Mouse (Mus musculus): ENCODE measurements around the gene Prkg1. TPM values are rescaled to one million over a fixed set of nuclear protein-coding genes. Genes with fewer than 3 reads are reported as not detected.

The Prkg1 gene
- polyA plus RNA-seq, 1 experiment from 2014 or later: 3.2 TPM

- ATAC-seq: no peak
- WGBS: 62% methylated on average over 9 of the region's 9 CpGs
- H3K9me3 ChIP-seq (ENCODE audit: control insufficient read depth, low read length): no peaks in the 10 kb centered on the region
- H3K36me3 ChIP-seq (ENCODE audit: control insufficient read depth, insufficient read depth): no peaks in the 10 kb centered on the region
- no peaks in the 10 kb centered on the region for H3K27me3 ChIP-seq (replicated peaks; ENCODE audit: control insufficient read depth, insufficient read depth, low read length)
- no peak overlapping the region for H3K9ac ChIP-seq (replicated peaks; ENCODE audit: low read depth, low read length)
- no peak overlapping the region for H3K4me2 ChIP-seq (ENCODE audit: low read length)
- no peak overlapping the region for H3K27ac ChIP-seq (ENCODE audit: low read length)
- no peak overlapping the region for H3K4me3 ChIP-seq (replicated peaks; ENCODE audit: low read length)
- H3K4me1 ChIP-seq (replicated peaks; ENCODE audit: control insufficient read depth, insufficient read depth, low read length): peaks cover 3% of the 10 kb centered on the region; the same call in 1 of the 2 replicates
Observed at GRCm38 (mm10) chr19:31754642-31755287, 10.1 kb downstream of the Prkg1 start.

DNA sequence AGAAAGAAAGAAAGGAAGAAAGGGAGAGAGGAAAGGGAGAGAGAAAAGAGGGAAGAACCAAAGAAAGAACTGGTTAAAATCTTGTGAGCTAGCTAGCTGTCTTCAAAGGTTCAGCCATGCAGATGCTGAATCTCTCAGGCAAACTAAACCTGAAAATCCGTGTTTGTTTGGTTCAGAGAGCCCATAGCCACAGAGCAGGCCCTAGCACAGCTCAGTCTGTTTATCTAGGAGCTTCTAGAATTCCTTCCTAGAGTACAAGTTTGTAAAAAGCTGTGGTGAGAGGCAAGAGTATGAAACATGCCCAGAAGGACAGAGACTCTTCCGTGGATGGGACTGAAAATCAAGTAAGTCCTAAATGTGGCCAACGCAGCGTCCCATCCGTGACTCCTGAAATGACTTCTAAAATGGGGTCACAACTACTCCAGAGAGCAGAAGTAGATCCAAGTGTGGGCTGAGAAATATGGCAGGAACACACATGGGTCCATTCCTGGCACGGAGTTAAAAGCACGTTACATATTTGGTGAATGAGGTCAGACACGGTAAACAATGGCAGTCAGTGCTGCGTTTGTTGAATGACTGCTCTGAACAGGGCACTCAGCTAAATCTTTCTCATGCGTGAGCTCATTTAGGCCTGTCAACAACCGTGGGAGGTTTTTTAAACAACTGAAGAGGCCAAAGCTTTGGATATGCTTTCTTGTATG is 13.7 kb downstream of the Prkg1 start:
- peaks cover 3% of the 10 kb centered on the region; the same call in 1 of the 2 replicates for H3K4me1 ChIP-seq (replicated peaks; ENCODE audit: control insufficient read depth, insufficient read depth, low read length)
- H3K36me3 ChIP-seq (ENCODE audit: control insufficient read depth, insufficient read depth): no peaks in the 10 kb centered on the region
- no peak overlapping the region for H3K9ac ChIP-seq (replicated peaks; ENCODE audit: low read depth, low read length)

GRCm38 (mm10) chr19:31746635-31747034 is 18.2 kb downstream of the Prkg1 start:
- Histone ChIP-seq H3K4me1 (replicated peaks; ENCODE audit: control insufficient read depth, insufficient read depth, low read length) (peaks cover 3% of the 10 kb centered on the region; the same call in 1 of the 2 replicates), H3K4me3 (replicated peaks; ENCODE audit: low read length) (no peak overlapping the region), H3K4me2 (ENCODE audit: low read length) (no peak overlapping the region), H3K27me3 (replicated peaks; ENCODE audit: control insufficient read depth, insufficient read depth, low read length) (no peaks in the 10 kb centered on the region), H3K27ac (ENCODE audit: low read length) (no peak overlapping the region), H3K9me3 (ENCODE audit: control insufficient read depth, low read length) (no peaks in the 10 kb centered on the region), H3K36me3 (ENCODE audit: control insufficient read depth, insufficient read depth) (no peaks in the 10 kb centered on the region), H3K9ac (replicated peaks; ENCODE audit: low read depth, low read length) (no peak overlapping the region)
- WGBS: 11% methylated on average over 2 of the region's 2 CpGs
- no peak for ATAC-seq

More for the DNA sequence above, 13.7 kb downstream of the Prkg1 start:
- 30% methylated on average over 11 of the region's 11 CpGs for WGBS
- no peaks in the 10 kb centered on the region for H3K9me3 ChIP-seq (ENCODE audit: control insufficient read depth, low read length)
- H3K4me3 ChIP-seq (replicated peaks; ENCODE audit: low read length): no peak overlapping the region
- H3K4me2 ChIP-seq (ENCODE audit: low read length): no peak overlapping the region
- peak; percentile 47; the same call in 1 of the 2 replicates for ATAC-seq
- no peak overlapping the region for H3K27ac ChIP-seq (ENCODE audit: low read length)
- H3K27me3 ChIP-seq (replicated peaks; ENCODE audit: control insufficient read depth, insufficient read depth, low read length): no peaks in the 10 kb centered on the region

DNA sequence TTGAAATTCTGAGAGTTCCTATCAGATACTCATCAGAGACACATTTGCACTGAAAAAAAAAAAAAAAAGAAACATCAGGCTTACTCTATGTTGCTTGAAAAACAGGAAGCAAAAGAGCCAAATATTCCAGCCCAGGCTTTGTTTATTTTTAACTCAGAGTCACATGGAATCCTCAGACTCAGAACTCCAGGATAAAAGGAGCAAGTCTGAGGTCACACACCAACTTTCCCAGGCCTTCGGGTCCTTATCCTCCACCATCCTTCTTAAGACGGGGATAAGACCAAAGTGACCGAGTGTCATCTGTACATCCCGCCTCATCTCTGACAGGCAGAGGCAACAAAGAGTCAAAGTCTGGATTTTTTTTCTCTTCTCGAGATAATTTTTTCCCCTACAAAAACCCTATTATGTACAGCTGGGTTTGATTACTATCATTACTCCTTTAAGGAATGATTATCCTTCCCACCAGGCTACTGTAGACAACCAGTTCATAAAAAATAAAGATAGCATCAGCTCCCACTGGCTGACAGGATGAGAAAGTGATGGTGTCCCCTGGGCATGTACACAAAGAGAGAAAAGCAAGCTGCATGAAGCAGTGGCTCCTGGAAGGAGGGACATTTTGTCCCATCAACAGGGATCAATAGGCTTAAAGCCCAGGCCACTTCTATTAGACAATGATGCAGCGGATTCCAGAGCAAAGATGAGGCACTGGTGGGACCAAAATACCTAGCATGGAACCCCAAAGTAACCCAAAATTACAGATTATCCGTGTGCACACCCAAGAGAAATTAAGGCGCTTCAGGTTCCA is 21.4 kb downstream of the Prkg1 start:
- ATAC-seq: no peak
- H3K4me2 ChIP-seq (ENCODE audit: low read length): no peak overlapping the region
- H3K27me3 ChIP-seq (replicated peaks; ENCODE audit: control insufficient read depth, insufficient read depth, low read length): no peaks in the 10 kb centered on the region
- no peaks in the 10 kb centered on the region for H3K36me3 ChIP-seq (ENCODE audit: control insufficient read depth, insufficient read depth)
- WGBS: 78% methylated on average over 8 of the region's 8 CpGs
- H3K9me3 ChIP-seq (ENCODE audit: control insufficient read depth, low read length): no peaks in the 10 kb centered on the region
- no peak overlapping the region for H3K27ac ChIP-seq (ENCODE audit: low read length)
- H3K4me3 ChIP-seq (replicated peaks; ENCODE audit: low read length): no peak overlapping the region
- no peak overlapping the region for H3K9ac ChIP-seq (replicated peaks; ENCODE audit: low read depth, low read length)
- H3K4me1 ChIP-seq (replicated peaks; ENCODE audit: control insufficient read depth, insufficient read depth, low read length): no peaks in the 10 kb centered on the region

DNA sequence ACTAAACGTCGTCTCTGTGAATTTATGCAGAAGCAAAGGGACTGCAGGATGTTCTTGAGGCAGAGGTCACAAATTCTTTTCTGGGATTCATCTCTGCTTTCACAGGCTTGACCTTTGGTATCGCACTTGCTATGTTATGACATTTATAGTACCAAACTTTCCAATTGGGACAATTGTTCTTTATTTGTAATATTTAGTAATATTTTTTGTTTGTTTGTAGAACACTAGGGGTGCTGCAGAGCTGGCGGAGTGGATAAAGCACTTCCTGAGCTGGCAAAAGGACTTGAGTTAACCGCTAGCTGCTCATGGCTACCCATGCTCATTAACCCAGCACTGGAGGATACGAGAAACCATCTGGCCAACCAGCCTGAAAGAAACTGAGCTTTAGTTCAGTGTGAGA is 49.9 kb downstream of the Prkg1 start:
- Histone ChIP-seq H3K9me3 (ENCODE audit: control insufficient read depth, low read length) (no peaks in the 10 kb centered on the region), H3K27me3 (replicated peaks; ENCODE audit: control insufficient read depth, insufficient read depth, low read length) (no peaks in the 10 kb centered on the region), H3K4me2 (ENCODE audit: low read length) (no peak overlapping the region), H3K4me1 (replicated peaks; ENCODE audit: control insufficient read depth, insufficient read depth, low read length) (no peaks in the 10 kb centered on the region), H3K36me3 (ENCODE audit: control insufficient read depth, insufficient read depth) (no peaks in the 10 kb centered on the region), H3K27ac (ENCODE audit: low read length) (no peak overlapping the region), H3K4me3 (replicated peaks; ENCODE audit: low read length) (no peak overlapping the region), H3K9ac (replicated peaks; ENCODE audit: low read depth, low read length) (no peak overlapping the region)
- ATAC-seq: no peak
- 79% methylated on average over 6 of the region's 6 CpGs for WGBS

- Histone ChIP-seq H3K36me3 (ENCODE audit: control insufficient read depth, insufficient read depth) (no peaks in the 10 kb centered on the region), H3K27ac (ENCODE audit: low read length) (no peak overlapping the region), H3K4me1 (replicated peaks; ENCODE audit: control insufficient read depth, insufficient read depth, low read length) (no peaks in the 10 kb centered on the region), H3K4me3 (replicated peaks; ENCODE audit: low read length) (no peak overlapping the region), H3K4me2 (ENCODE audit: low read length) (no peak overlapping the region), H3K9me3 (ENCODE audit: control insufficient read depth, low read length) (no peaks in the 10 kb centered on the region), H3K27me3 (replicated peaks; ENCODE audit: control insufficient read depth, insufficient read depth, low read length) (no peaks in the 10 kb centered on the region), H3K9ac (replicated peaks; ENCODE audit: low read depth, low read length) (no peak overlapping the region)
- WGBS: 89% methylated on average over 4 of the region's 4 CpGs
- no peak for ATAC-seq
Observed at GRCm38 (mm10) chr19:31714418-31714817, 50.4 kb downstream of the Prkg1 start.

DNA sequence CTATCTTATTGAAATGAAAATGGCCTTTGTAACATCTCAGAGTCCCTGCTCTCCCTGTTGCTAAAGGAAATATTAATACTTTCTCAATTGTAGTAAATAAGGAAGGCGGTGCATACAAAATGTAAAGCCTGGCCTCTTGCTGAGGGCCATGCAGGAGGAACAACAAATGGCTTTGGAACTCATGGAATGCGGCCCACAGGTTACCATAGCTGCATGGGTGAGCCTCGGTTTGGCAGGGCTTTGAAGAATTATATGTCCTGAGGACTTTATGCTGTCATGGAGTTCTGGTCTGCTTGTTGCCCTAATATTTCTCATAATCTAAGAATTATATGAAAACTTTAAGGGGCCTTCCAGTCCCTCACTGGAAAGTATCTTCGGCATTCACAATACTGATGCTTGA is 51.5 kb downstream of the Prkg1 start:
- Histone ChIP-seq H3K9me3 (ENCODE audit: control insufficient read depth, low read length) (no peaks in the 10 kb centered on the region), H3K27me3 (replicated peaks; ENCODE audit: control insufficient read depth, insufficient read depth, low read length) (no peaks in the 10 kb centered on the region), H3K9ac (replicated peaks; ENCODE audit: low read depth, low read length) (no peak overlapping the region), H3K4me3 (replicated peaks; ENCODE audit: low read length) (no peak overlapping the region), H3K4me1 (replicated peaks; ENCODE audit: control insufficient read depth, insufficient read depth, low read length) (no peaks in the 10 kb centered on the region), H3K36me3 (ENCODE audit: control insufficient read depth, insufficient read depth) (no peaks in the 10 kb centered on the region), H3K4me2 (ENCODE audit: low read length) (no peak overlapping the region), H3K27ac (ENCODE audit: low read length) (no peak overlapping the region)
- ATAC-seq: no peak
- 67% methylated on average over 4 of the region's 4 CpGs for WGBS

GRCm38 (mm10) chr19:31710336-31710735 is 54.5 kb downstream of the Prkg1 start:
- 87% methylated on average over 4 of the region's 4 CpGs for whole genome bisulfite sequencing
- H3K9me3 ChIP-seq (ENCODE audit: control insufficient read depth, low read length): no peaks in the 10 kb centered on the region
- H3K4me1 ChIP-seq (replicated peaks; ENCODE audit: control insufficient read depth, insufficient read depth, low read length): no peaks in the 10 kb centered on the region
- H3K4me2 ChIP-seq (ENCODE audit: low read length): no peak overlapping the region
- no peak overlapping the region for H3K9ac ChIP-seq (replicated peaks; ENCODE audit: low read depth, low read length)
- ATAC-seq: no peak
- no peaks in the 10 kb centered on the region for H3K36me3 ChIP-seq (ENCODE audit: control insufficient read depth, insufficient read depth)
- H3K27me3 ChIP-seq (replicated peaks; ENCODE audit: control insufficient read depth, insufficient read depth, low read length): no peaks in the 10 kb centered on the region
- no peak overlapping the region for H3K27ac ChIP-seq (ENCODE audit: low read length)
- H3K4me3 ChIP-seq (replicated peaks; ENCODE audit: low read length): no peak overlapping the region

DNA sequence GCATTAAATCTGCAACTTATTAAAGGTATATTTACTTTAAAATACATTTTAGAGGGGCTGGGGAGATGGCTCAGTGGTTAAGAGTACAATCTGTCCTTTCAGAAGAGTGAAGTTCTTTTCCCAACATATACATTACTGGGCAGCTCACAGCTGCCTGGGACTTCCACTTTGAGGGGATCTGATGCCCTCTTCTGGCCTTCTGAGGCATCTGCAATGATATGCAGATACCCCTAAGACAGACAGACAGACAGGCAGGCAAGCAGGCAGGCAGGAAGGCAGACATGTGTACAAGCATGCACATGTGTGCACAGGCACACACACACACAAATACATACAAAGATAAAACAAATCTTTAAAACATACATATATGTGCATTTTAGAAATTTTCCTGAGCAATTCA is 60.8 kb downstream of the Prkg1 start:
- Histone ChIP-seq H3K4me3 (replicated peaks; ENCODE audit: low read length) (no peak overlapping the region), H3K4me2 (ENCODE audit: low read length) (no peak overlapping the region), H3K9me3 (ENCODE audit: control insufficient read depth, low read length) (no peaks in the 10 kb centered on the region), H3K36me3 (ENCODE audit: control insufficient read depth, insufficient read depth) (no peaks in the 10 kb centered on the region), H3K27me3 (replicated peaks; ENCODE audit: control insufficient read depth, insufficient read depth, low read length) (no peaks in the 10 kb centered on the region), H3K9ac (replicated peaks; ENCODE audit: low read depth, low read length) (no peak overlapping the region), H3K27ac (ENCODE audit: low read length) (no peak overlapping the region), H3K4me1 (replicated peaks; ENCODE audit: control insufficient read depth, insufficient read depth, low read length) (no peaks in the 10 kb centered on the region)
- ATAC-seq: no peak
